Mouse (Mus musculus) megakaryocyte, embryonic 14.5 days (primary cell): ENCODE measurements around the gene Rps6ka4. TPM values are rescaled to one million over a fixed set of nuclear protein-coding genes. Genes with fewer than 3 reads are reported as not detected.

Source experiments
- H3K27me3 ChIP-seq: replicated peaks from 2 replicates; pipeline ENCODE3; 2012; ENCODE audit warnings: inconsistent platforms
- H3K36me3 ChIP-seq: replicated peaks from 2 replicates; pipeline ENCODE3; 2012; ENCODE audit warnings: low read length, inconsistent platforms, mixed read lengths
- H3K4me1 ChIP-seq: 2 replicates; pipeline ENCODE4 v1.6.1; 2012; ENCODE audit warnings: inconsistent platforms
- H3K4me3 ChIP-seq: replicated peaks from 2 replicates; pipeline ENCODE3; 2012; ENCODE audit warnings: moderate library complexity, mild to moderate bottlenecking, inconsistent platforms
- H3K9me3 ChIP-seq: 2 replicates; pipeline ENCODE4 v1.6.1; 2012; ENCODE audit warnings: inconsistent platforms
- FLI1 ChIP-seq: IDR thresholded peaks from 2 replicates; pipeline ENCODE4 v1.6.1; 2012; ENCODE audit warnings: low read length, inconsistent platforms, mixed read lengths
- GATA1 ChIP-seq: IDR thresholded peaks from 3 replicates; pipeline ENCODE4 v1.6.1; 2012; ENCODE audit warnings: mixed read lengths, low read length, inconsistent platforms, borderline replicate concordance
- polyA plus RNA-seq: library from polyadenylated mRNA; stranded (reverse); fragments of >175 nt; gene quantifications from 2 replicates; pipeline ENCODE4 v1.2.3, GENCODE M21; 2012; ENCODE audit warnings: low replicate concordance; ENCODE audit not compliant: insufficient read depth

Rps6ka4 gene
- polyA plus RNA-seq, 1 experiment = 32.8 TPM

- Histone ChIP-seq H3K36me3 (peaks cover 90% of the 10 kb centered on the region), H3K4me3 (no peak overlapping the region), H3K27me3 (no peaks in the 10 kb centered on the region), H3K4me1 (peaks cover 8% of the 10 kb centered on the region), H3K9me3 (peaks cover 7% of the 10 kb centered on the region; the same call in 1 of the 2 replicates)
- TF ChIP-seq FLI1 = no peak
- no peak for TF ChIP-seq GATA1
Observed at GRCm38 (mm10) chr19:6831331-6831730, 9.1 kb downstream of the Rps6ka4 start.

DNA sequence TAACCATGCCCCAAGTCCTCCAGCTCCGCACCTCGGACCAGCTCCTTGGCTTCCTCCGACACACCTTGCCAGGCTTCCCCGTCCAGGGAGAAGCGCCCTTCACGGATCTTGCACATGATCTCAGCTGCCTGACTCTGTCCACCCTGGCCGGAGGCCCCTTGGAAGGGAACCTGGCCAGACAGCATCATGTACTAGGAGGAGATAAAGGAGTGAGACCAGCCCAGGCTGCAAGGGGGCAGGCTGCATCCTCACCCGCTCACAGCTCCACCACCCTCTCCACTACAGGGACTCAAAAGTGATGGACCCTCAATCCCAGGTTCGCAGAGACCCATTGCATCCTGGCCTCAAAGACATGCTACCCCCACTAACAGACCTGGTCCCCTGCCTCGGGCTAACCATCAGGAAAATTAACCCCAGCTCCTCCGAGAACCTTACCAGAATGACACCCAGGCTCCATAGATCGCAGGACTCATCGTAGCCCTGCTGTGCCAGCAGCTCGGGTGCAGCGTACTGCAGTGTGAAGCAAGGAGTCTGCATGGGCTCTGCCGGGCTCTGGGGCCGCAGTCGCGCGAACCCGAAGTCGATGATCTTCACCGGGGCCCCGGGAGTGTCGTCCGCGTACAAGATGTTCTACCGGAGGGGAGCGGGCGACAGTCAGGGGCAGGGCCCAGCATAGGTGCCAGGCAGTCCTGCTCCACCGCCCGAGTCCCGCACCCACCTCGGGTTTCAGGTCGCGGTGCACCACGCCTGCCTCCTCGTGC lies 9.7 kb downstream of the Rps6ka4 start:
- no peak overlapping the region for H3K4me3 ChIP-seq

DNA sequence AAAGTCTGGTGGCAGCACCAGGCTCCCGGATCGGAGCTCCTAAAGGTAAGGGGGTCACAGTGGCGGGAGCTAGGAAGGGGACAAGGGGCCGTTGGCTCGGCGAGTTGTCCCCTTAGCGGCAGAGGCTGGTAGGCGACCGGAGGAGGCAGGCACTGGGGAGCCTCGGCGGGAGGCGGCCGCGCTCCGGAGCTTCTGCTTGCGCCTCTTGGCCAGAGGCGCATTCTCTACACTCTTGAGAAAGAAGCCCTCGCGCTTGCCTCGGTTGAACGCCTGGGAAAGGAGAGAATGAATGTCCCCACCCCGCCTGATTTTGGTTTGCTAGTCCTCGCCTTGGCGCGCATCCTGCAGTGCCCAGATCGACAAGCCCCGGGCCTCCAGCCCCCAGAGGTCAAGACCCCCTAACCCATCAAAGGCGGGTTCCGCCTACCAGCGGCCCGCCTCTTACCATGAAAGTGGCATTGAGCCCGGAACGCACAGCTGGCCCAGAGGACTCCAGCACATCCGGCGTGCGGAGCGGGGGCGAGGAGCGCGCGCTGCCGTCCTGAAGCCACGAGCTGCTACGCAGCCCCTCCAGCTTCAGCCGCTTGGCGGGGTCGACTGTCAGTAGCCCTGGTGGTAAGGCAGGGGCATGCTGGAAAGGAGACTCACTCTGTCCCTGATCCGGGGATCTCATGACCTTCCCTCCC lies 10.4 kb downstream of the Rps6ka4 start:
- no peak overlapping the region for H3K4me3 ChIP-seq

More for the DNA sequence above, 9.7 kb downstream of the Rps6ka4 start:
- Histone ChIP-seq H3K36me3 (peaks cover 84% of the 10 kb centered on the region), H3K4me1 (peaks cover 10% of the 10 kb centered on the region), H3K9me3 (peaks cover 7% of the 10 kb centered on the region; the same call in 1 of the 2 replicates), H3K27me3 (no peaks in the 10 kb centered on the region)
- TF ChIP-seq GATA1 (no peak), FLI1 (no peak)

GRCm38 (mm10) chr19:6829069-6829468 lies 11.4 kb downstream of the Rps6ka4 start:
- Histone ChIP-seq H3K4me3 (no peak overlapping the region), H3K27me3 (peaks cover 6% of the 10 kb centered on the region), H3K9me3 (peaks cover 7% of the 10 kb centered on the region; the same call in 1 of the 2 replicates), H3K4me1 (peaks cover 10% of the 10 kb centered on the region), H3K36me3 (peaks cover 67% of the 10 kb centered on the region)
- no peak for TF ChIP-seq FLI1
- no peak for TF ChIP-seq GATA1

More for the DNA sequence above, 10.4 kb downstream of the Rps6ka4 start:
- peaks cover 10% of the 10 kb centered on the region for H3K4me1 ChIP-seq
- no peak for TF ChIP-seq FLI1
- no peak for TF ChIP-seq GATA1
- peaks cover 77% of the 10 kb centered on the region for H3K36me3 ChIP-seq
- H3K9me3 ChIP-seq = peaks cover 7% of the 10 kb centered on the region; the same call in 1 of the 2 replicates
- no peaks in the 10 kb centered on the region for H3K27me3 ChIP-seq

GRCm38 (mm10) chr19:6826601-6827000 lies 13.8 kb downstream of the Rps6ka4 start:
- Histone ChIP-seq H3K27me3 (peaks cover 30% of the 10 kb centered on the region), H3K36me3 (peaks cover 42% of the 10 kb centered on the region), H3K4me1 (peaks cover 10% of the 10 kb centered on the region), H3K9me3 (peaks cover 7% of the 10 kb centered on the region; the same call in 1 of the 2 replicates), H3K4me3 (no peak overlapping the region)
- no peak for TF ChIP-seq GATA1
- TF ChIP-seq FLI1 = no peak

- Histone ChIP-seq H3K27me3 (peaks cover 41% of the 10 kb centered on the region), H3K9me3 (peaks cover 10% of the 10 kb centered on the region)
- TF ChIP-seq GATA1 (no peak), FLI1 (no peak)
Observed at GRCm38 (mm10) chr19:6825384-6825783, 15.1 kb downstream of the Rps6ka4 start.

GRCm38 (mm10) chr19:6820538-6821195 lies 19.8 kb downstream of the Rps6ka4 start:
- Histone ChIP-seq H3K27me3 (peaks cover 62% of the 10 kb centered on the region), H3K4me1 (peaks cover 12% of the 10 kb centered on the region), H3K9me3 (peaks cover 27% of the 10 kb centered on the region), H3K36me3 (no peaks in the 10 kb centered on the region), H3K4me3 (no peak overlapping the region)
- TF ChIP-seq GATA1 (no peak), FLI1 (no peak)

More at GRCm38 (mm10) chr19:6825384-6825783, 15.1 kb downstream of the Rps6ka4 start:
- Histone ChIP-seq H3K36me3 (peaks cover 30% of the 10 kb centered on the region), H3K4me3 (no peak overlapping the region), H3K4me1 (peaks cover 10% of the 10 kb centered on the region)

DNA sequence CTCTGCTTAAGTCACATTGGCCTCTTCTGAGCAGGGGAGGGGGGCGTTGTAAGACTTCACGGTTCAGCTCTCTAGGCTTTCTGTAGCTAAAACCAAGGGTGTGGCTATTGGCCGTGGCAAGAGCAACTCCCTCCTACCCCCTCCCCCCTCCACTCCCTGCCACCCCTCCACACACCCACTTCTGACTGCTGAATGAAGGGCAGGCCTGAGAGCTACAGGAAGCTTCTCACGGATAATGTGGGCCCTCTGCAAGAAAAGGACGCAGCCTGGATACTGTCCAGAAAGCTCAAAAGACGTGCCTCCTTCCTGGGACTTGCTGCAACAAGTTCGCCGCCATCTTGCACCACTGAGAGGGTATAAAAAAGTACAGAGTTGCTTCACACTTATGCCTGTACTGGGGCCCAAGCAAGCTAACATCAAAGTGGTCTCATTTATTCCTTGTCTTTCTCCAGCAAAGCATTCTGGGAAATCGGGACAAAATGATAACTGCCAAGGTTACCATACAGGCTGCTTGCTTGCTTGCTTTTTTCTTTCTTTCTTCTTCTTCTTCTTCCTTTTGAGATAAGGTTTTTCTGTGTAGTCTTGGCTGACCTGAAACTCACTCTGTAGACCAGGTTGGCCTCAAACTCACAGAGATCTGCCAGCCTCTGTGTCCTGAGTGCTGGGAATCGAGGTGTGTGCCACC lies 21.2 kb downstream of the Rps6ka4 start:
- Histone ChIP-seq H3K4me1 (peaks cover 12% of the 10 kb centered on the region), H3K9me3 (peaks cover 40% of the 10 kb centered on the region), H3K27me3 (peaks cover 70% of the 10 kb centered on the region), H3K36me3 (no peaks in the 10 kb centered on the region), H3K4me3 (no peak overlapping the region)
- TF ChIP-seq GATA1 = no peak

DNA sequence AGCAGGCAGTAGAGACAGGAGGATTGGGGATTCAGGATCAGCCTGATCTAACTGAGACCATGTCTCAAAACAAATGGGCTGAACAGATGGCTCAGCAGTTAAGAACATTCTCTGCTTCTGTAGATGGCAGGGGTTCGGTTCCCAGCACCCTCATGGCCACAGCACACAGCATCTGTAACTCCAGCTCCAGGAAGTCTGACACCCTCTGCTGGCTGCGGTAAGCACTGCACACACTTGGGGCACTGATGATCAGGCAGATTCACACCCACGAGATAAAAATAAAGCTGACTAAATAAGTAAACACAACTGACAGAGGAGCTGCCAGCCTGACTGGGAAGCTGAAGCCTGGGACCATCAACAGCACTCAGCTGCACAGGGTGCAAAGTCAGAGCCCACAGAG lies 25.5 kb downstream of the Rps6ka4 start:
- TF ChIP-seq GATA1 (no peak), FLI1 (no peak)
- Histone ChIP-seq H3K9me3 (peaks cover 40% of the 10 kb centered on the region), H3K4me1 (peaks cover 12% of the 10 kb centered on the region), H3K4me3 (no peak overlapping the region), H3K27me3 (peaks cover 38% of the 10 kb centered on the region), H3K36me3 (no peaks in the 10 kb centered on the region)
